Mouse (Mus musculus) liver, embryonic 14.5 days (tissue): Measurements from ENCODE around the gene Adamts9.

Experiments used
- CTCF ChIP-seq: IDR thresholded peaks from 2 replicates; pipeline ENCODE4 v1.5.1; 2016; ENCODE audit warnings: antibody characterized with exemption, low read depth, control low read depth
- EP300 ChIP-seq: IDR thresholded peaks from 2 replicates; pipeline ENCODE4 v1.6.1; 2016; ENCODE audit warnings: antibody characterized with exemption, low read depth

DNA sequence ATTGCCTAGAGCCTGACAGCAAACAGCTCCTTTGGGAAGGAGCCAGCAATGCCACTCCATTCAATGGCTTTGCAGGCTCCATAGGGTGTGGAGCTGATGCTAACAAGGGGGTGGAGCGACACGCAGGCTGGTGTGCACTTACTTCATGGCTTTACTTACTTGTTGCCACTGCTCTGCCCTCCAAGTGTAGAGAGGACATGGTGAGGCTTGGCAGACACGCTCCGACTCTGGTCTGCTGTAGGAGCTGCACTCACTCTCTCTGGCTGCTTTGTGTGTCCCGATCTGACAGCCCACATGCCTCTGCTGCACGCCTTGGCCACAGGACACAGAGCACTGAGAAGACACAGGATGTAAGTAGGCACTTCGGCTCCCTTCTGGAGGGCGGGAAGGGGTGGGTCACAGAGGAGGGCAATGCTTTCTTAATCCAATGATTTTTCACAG is 127.0 kb downstream of the Adamts9 start, which contains the start of gene A730049H05Rik:
- TF ChIP-seq CTCF (no peak), EP300 (no peak)
